Mouse (Mus musculus): ENCODE results near the gene Bcl2l15. TPM values are rescaled to one million over a fixed set of nuclear protein-coding genes. Genes with fewer than 3 reads are reported as not detected.
"Not testable (repeated sequence)": the region's sequence is repeated elsewhere in the genome, so short reads cannot be mapped to it uniquely, and the experiment has no call there.

The Bcl2l15 gene
- not detected in 2 replicates for polyA plus RNA-seq (2012; ENCODE audit: insufficient read depth, low replicate concordance)

- peaks cover 8% of the 10 kb centered on the region for H3K4me1 ChIP-seq
- H3K27me3 ChIP-seq (replicated peaks): no peaks in the 10 kb centered on the region
- H3K36me3 ChIP-seq (replicated peaks; ENCODE audit: low read length): peaks cover 28% of the 10 kb centered on the region
- no peak within 1 kb of the TSS for H3K4me3 ChIP-seq (replicated peaks)
- no peak for TF ChIP-seq GATA1 (IDR thresholded peaks at IDR 0.05; ENCODE audit: borderline replicate concordance, low read length)
- TF ChIP-seq FLI1 (IDR thresholded peaks at IDR 0.05; ENCODE audit: low read length): no peak
- H3K9me3 ChIP-seq: no peaks in the 10 kb centered on the region
Observed at GRCm38 (mm10) chr3:103832426-103832825, at the start of gene Bcl2l15. Gene Bcl2l15, plus strand, starts transcription at chr3:103832601.

- peaks cover 79% of the 10 kb centered on the region for H3K36me3 ChIP-seq (replicated peaks; ENCODE audit: low read length)
- TF ChIP-seq GATA1 (IDR thresholded peaks at IDR 0.05; ENCODE audit: borderline replicate concordance, low read length) (no peak), FLI1 (IDR thresholded peaks at IDR 0.05; ENCODE audit: low read length) (no peak)
- H3K27me3 ChIP-seq (replicated peaks): no peaks in the 10 kb centered on the region
- peaks cover 96% of the 10 kb centered on the region for H3K4me1 ChIP-seq
- no peaks in the 10 kb centered on the region for H3K9me3 ChIP-seq
- H3K4me3 ChIP-seq (replicated peaks): peak overlapping the region; percentile 33
Observed at GRCm38 (mm10) chr3:103782844-103783609, 49.4 kb upstream of the Bcl2l15 start.

- Histone ChIP-seq H3K4me3 (replicated peaks) (peak overlapping the region; percentile 85), H3K9me3 (no peaks in the 10 kb centered on the region), H3K4me1 (peaks cover 72% of the 10 kb centered on the region), H3K27me3 (replicated peaks) (no peaks in the 10 kb centered on the region), H3K36me3 (replicated peaks; ENCODE audit: low read length) (peaks cover 47% of the 10 kb centered on the region)
- TF ChIP-seq FLI1 (IDR thresholded peaks at IDR 0.05; ENCODE audit: low read length) (no peak), GATA1 (IDR thresholded peaks at IDR 0.05; ENCODE audit: borderline replicate concordance, low read length) (no peak)
Observed at GRCm38 (mm10) chr3:103787225-103787624, 45.2 kb upstream of the Bcl2l15 start.

- Histone ChIP-seq H3K4me1 (peaks cover 72% of the 10 kb centered on the region), H3K4me3 (replicated peaks) (peak overlapping the region; percentile 99), H3K27me3 (replicated peaks) (no peaks in the 10 kb centered on the region), H3K36me3 (replicated peaks; ENCODE audit: low read length) (peaks cover 31% of the 10 kb centered on the region), H3K9me3 (no peaks in the 10 kb centered on the region)
- TF ChIP-seq GATA1 (IDR thresholded peaks at IDR 0.05; ENCODE audit: borderline replicate concordance, low read length) (no peak), FLI1 (IDR thresholded peaks at IDR 0.05; ENCODE audit: low read length) (no peak)
Observed at GRCm38 (mm10) chr3:103789096-103789495, 43.3 kb upstream of the Bcl2l15 start.

GRCm38 (mm10) chr3:103789891-103790345 is 42.5 kb upstream of the Bcl2l15 start:
- H3K36me3 ChIP-seq (replicated peaks; ENCODE audit: low read length): peaks cover 24% of the 10 kb centered on the region
- no peaks in the 10 kb centered on the region for H3K9me3 ChIP-seq
- TF ChIP-seq GATA1 (IDR thresholded peaks at IDR 0.05; ENCODE audit: borderline replicate concordance, low read length) (no peak), FLI1 (IDR thresholded peaks at IDR 0.05; ENCODE audit: low read length) (no peak)
- H3K27me3 ChIP-seq (replicated peaks): no peaks in the 10 kb centered on the region
- peaks cover 72% of the 10 kb centered on the region for H3K4me1 ChIP-seq
- peak overlapping the region; percentile 99 for H3K4me3 ChIP-seq (replicated peaks)

GRCm38 (mm10) chr3:103790346-103791145 is 41.9 kb upstream of the Bcl2l15 start:
- Histone ChIP-seq H3K4me1 (peaks cover 71% of the 10 kb centered on the region), H3K9me3 (no peaks in the 10 kb centered on the region)
- TF ChIP-seq FLI1 (IDR thresholded peaks at IDR 0.05; ENCODE audit: low read length) (no peak), GATA1 (IDR thresholded peaks at IDR 0.05; ENCODE audit: borderline replicate concordance, low read length) (no peak)

GRCm38 (mm10) chr3:103791230-103792110 is 40.9 kb upstream of the Bcl2l15 start, which contains the start of gene Hipk1:
Gene Hipk1, minus strand, starts transcription at chr3:103791563.
- H3K4me1 ChIP-seq: peaks cover 72% of the 10 kb centered on the region
- no peaks in the 10 kb centered on the region for H3K27me3 ChIP-seq (replicated peaks)
- H3K36me3 ChIP-seq (replicated peaks; ENCODE audit: low read length): peaks cover 16% of the 10 kb centered on the region
- TF ChIP-seq FLI1 (IDR thresholded peaks at IDR 0.05; ENCODE audit: low read length) (no peak), GATA1 (IDR thresholded peaks at IDR 0.05; ENCODE audit: borderline replicate concordance, low read length) (no peak)
- no peaks in the 10 kb centered on the region for H3K9me3 ChIP-seq
- peak within 1 kb of the TSS; percentile 99 for H3K4me3 ChIP-seq (replicated peaks)

More at GRCm38 (mm10) chr3:103790346-103791145, 41.9 kb upstream of the Bcl2l15 start:
- Histone ChIP-seq H3K27me3 (replicated peaks) (no peaks in the 10 kb centered on the region), H3K4me3 (replicated peaks) (peak overlapping the region; percentile 99), H3K36me3 (replicated peaks; ENCODE audit: low read length) (peaks cover 20% of the 10 kb centered on the region)

GRCm38 (mm10) chr3:103792111-103792406 is 40.3 kb upstream of the Bcl2l15 start:
- not testable (repeated sequence) for H3K9me3 ChIP-seq; H3K27me3 ChIP-seq (replicated peaks)
- H3K4me1 ChIP-seq: peaks cover 72% of the 10 kb centered on the region
- peaks cover 12% of the 10 kb centered on the region for H3K36me3 ChIP-seq (replicated peaks; ENCODE audit: low read length)
- peak overlapping the region; percentile 99 for H3K4me3 ChIP-seq (replicated peaks)

GRCm38 (mm10) chr3:103792566-103792965 is 39.8 kb upstream of the Bcl2l15 start:
- TF ChIP-seq FLI1 (IDR thresholded peaks at IDR 0.05; ENCODE audit: low read length) (no peak), GATA1 (IDR thresholded peaks at IDR 0.05; ENCODE audit: borderline replicate concordance, low read length) (no peak)
- Histone ChIP-seq H3K27me3 (replicated peaks) (no peaks in the 10 kb centered on the region), H3K4me1 (peaks cover 72% of the 10 kb centered on the region), H3K9me3 (no peaks in the 10 kb centered on the region), H3K36me3 (replicated peaks; ENCODE audit: low read length) (peaks cover 7% of the 10 kb centered on the region), H3K4me3 (replicated peaks) (no peak overlapping the region)

Measured in megakaryocyte, embryonic 14.5 days (primary cell).